Mouse (Mus musculus) Patski (cell line): ENCODE results near the gene Nucks1. TPM values are rescaled to one million over a fixed set of nuclear protein-coding genes. Genes with fewer than 3 reads are reported as not detected.

Source experiments
- ATAC-seq: fragments of 100-300 bp; one replicate; pipeline ENCODE4 v1.8.0; 2021
- CTCF ChIA-PET: fragments of 350-600 bp; sonication (Branson Sonifier 250); formaldehyde crosslinking; loops from one replicate; lab custom pipeline; 2022; ENCODE audit warnings: inconsistent platforms; lab: Charles Lee
- POLR2A ChIA-PET: fragments of 350-600 bp; sonication (Branson Sonifier 250); formaldehyde crosslinking; loops from one replicate; lab custom pipeline; 2022; ENCODE audit warnings: antibody characterized with exemption, inconsistent platforms; lab: Charles Lee
- DNase-seq: peaks from one replicate; pipeline ENCODE4 v3.0.0-alpha.2; 2011; ENCODE audit warnings: low read depth, low spot score
- H3K27me3 ChIP-seq: fragments of 371-371 bp; one replicate; pipeline ENCODE4 v1.5.1; 2021
- CTCF ChIP-seq: fragments of 100-300 bp; IDR thresholded peaks from one replicate; pipeline ENCODE4 v1.5.1; 2021
- in situ Hi-C: fragments of 300-500 bp; cut with MboI; formaldehyde crosslinking; loops from 3 replicates; pipeline ENCODE4 v1.11.1; 2018; ENCODE audit warnings: low pct_unique_long_range_greater_than_20kb, mixed read lengths
- polyA plus RNA-seq: library from polyadenylated mRNA; unstranded; gene quantifications from one replicate; pipeline ENCODE4 v1.2.3, GENCODE M21; 2021

Nucks1 gene
- polyA plus RNA-seq, 1 experiment from 2014 or later = 37.8 TPM

DNA sequence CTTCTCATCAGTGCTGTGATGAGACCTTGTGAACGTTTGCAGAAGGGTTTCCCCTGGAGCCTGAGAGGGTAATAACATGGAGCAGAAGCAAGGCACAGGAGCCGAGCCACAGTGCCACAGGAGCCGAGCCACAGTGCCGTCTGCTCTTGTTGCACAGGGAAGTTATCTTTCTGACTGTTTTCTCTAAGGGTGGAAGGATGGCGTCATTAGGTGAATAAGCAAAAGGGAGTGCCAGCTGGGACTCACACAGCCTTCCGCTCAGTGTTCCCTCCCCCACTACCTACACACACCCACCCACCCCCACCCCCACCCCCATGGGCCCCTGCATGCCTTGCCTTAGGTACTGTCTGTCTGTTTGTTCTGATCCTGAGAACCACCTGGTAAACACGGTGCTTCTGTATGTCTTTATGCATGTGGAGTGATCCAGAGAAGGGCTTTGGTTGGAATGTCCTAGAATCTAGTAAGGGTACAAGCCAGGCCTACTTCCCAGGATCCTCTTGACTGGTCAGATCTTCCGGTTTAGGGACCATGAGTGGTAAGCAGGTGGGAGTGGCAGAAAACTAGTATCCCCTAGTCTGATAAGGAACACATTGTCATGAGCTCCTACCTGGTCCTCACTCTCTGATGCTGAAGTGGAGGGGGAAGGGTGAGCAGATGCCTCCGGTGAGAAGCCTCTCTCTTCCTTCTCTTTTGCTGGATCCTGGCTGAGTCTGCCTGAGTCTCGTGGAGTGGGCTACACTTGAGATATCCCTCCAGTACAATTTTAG is 35.5 kb downstream of the Nucks1 start:
- ChIA-PET POLR2A (interaction anchor here (1.1 to 1.2 kb wide), 2 partner anchors 10 to 18 kb away, joined by 3 to 5 read pairs; no protein-coding TSS in a partner anchor), CTCF (interaction anchor here (0.9 kb wide), 1 partner anchor 11 kb away, joined by 3 read pairs; no protein-coding TSS in a partner anchor)
- in situ Hi-C loops = no loop called here
- DNase-seq = no peak
- peaks cover 11% of the 10 kb centered on the region for H3K27me3 ChIP-seq
- no peak for ATAC-seq
- no peak for TF ChIP-seq CTCF

GRCm38 (mm10) chr1:131946462-131947215 is 36.3 kb downstream of the Nucks1 start:
- ATAC-seq = no peak
- CTCF ChIA-PET = no interaction called here
- POLR2A ChIA-PET = interaction anchor here (1.2 kb wide), 1 partner anchor 9 kb away, joined by 5 read pairs; no protein-coding TSS in a partner anchor
- no peak for TF ChIP-seq CTCF
- in situ Hi-C loops = no loop called here
- DNase-seq = no peak
- H3K27me3 ChIP-seq = peaks cover 11% of the 10 kb centered on the region

DNA sequence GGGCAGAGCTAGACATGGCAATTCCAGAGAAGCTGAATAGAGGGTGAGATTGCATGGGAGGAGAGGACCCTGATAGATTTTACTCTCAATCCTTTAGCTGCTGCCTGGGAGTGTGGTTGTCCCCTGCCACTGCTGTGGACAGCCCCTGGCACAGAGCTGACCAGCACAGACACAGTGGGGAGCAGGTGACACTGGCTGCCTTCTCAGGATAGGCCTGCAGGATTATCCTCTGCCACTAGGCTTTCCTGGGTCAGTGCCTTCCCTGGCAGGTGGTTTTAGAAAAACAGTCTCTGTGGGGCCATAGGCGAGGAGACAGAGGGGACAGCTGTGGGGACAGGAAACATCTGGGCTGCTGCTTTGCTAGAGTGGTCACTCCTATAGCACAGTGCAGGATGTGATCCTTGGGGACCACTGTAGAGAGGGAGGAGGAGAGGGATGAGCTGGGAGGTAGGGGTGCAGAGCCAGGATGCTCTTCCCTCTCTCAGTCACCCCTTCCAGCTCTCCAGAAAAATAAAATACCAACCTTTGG is 37.7 kb downstream of the Nucks1 start:
- ChIA-PET CTCF (interaction anchor here (1.2 to 2.6 kb wide), 3 partner anchors 9 to 34 kb away, joined by 3 to 14 read pairs (median 5); no protein-coding TSS in a partner anchor), POLR2A (no interaction called here)
- ATAC-seq (no peak), DNase-seq (no peak)
- peaks cover 12% of the 10 kb centered on the region for H3K27me3 ChIP-seq
- TF ChIP-seq CTCF = no peak
- in situ Hi-C loops = no loop called here

DNA sequence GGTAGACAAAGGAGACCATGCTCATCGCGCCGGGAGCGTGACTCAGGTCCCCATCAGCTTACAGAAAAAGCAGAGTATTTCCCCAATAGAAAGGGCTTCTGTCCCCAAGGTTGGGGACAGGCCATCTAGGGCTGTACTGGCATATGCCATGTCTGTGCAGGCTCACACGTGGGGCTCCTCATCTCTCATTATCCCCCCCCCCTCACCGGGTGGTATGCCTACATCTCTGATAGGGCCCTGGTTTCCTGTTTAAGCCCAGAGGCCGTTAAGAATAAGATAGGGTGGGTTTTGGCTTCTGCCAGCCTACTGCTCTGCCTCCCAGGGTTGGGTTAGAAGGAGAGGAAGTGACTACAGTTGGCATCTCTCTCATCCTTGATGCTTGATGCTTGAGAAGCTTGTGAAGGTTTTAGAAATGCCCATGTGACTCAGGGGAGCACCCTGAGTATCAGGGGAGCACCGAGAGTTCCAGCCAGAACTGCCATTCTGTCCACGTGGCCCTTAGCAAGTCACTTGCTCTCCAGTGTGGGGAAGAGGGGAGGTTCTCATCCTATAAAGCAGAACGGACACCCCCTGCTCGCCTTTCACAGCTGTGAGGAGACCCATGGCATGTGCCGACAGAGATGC is 44.0 kb downstream of the Nucks1 start:
- POLR2A ChIA-PET = no interaction called here
- in situ Hi-C loops = no loop called here
- DNase-seq (no peak), ATAC-seq (no peak)
- TF ChIP-seq CTCF = no peak
- H3K27me3 ChIP-seq = peaks cover 33% of the 10 kb centered on the region
- CTCF ChIA-PET = interaction anchor here (1.1 to 1.2 kb wide), 2 partner anchors 14 to 15 kb away, joined by 3 read pairs; no protein-coding TSS in a partner anchor

- H3K27me3 ChIP-seq = peaks cover 36% of the 10 kb centered on the region
- POLR2A ChIA-PET = interaction anchor here (1.6 kb wide), 1 partner anchor 9 kb away, joined by 5 read pairs; no protein-coding TSS in a partner anchor
- DNase-seq = no peak
- in situ Hi-C loops = no loop called here
- CTCF ChIA-PET = interaction anchor here (1.2 to 1.4 kb wide), 2 partner anchors 16 to 27 kb away, joined by 3 to 4 read pairs; no protein-coding TSS in a partner anchor
- TF ChIP-seq CTCF = no peak
- ATAC-seq = no peak
Observed at GRCm38 (mm10) chr1:131955131-131955757, 44.9 kb downstream of the Nucks1 start.

DNA sequence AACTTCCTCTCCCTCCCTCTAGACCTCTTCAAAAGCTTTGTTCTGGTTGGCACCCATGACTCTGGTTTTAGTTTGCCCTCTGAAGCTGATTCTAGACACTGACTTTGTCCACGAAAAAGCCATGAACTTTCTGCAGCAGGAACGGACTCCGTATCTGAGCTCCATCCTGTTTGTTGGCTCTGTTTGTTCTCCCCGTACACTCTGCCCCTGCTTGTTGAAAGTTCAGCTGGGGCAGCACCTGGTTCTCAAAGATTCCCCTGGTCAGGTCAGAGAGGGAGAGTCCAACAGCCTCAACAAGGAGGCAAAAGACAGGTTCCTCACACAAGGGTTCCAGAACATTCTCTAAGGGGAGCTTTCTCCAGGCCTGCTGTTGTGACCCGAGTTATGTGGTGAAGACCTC is 47.1 kb downstream of the Nucks1 start:
- in situ Hi-C loops = no loop called here
- ATAC-seq (no peak), DNase-seq (no peak)
- H3K27me3 ChIP-seq = peaks cover 44% of the 10 kb centered on the region
- TF ChIP-seq CTCF = no peak
- CTCF ChIA-PET = interaction anchor here (1.3 kb wide), 1 partner anchor 9 kb away, joined by 5 read pairs; no protein-coding TSS in a partner anchor
- POLR2A ChIA-PET = no interaction called here

DNA sequence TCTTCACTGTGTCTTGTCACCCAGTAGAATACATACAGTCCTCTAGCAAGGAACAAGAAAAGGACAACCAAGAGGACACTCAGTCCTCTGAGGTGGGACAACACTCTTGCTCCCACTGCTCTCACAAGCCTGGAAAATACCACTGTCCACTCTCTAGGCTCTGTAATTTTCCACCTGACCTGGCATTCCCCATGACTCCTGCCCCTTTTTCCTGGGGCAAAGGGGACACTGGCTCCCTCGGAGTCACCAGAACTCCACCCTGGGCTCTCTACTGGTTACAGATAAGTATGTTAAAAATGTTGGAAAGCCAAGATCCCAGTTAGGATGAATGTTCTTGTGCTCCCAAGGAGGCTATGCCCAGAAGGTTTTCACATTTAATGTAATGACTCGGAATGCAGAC is 50.7 kb downstream of the Nucks1 start:
- ChIA-PET POLR2A (no interaction called here), CTCF (no interaction called here)
- no peak for TF ChIP-seq CTCF
- H3K27me3 ChIP-seq = peaks cover 42% of the 10 kb centered on the region
- ATAC-seq (no peak), DNase-seq (no peak)
- in situ Hi-C loops = no loop called here

GRCm38 (mm10) chr1:131962606-131963084 is 52.3 kb downstream of the Nucks1 start, which contains the start of gene Slc45a3:
Slc45a3 (plus strand) TSS chr1:131962967.
- no peak for TF ChIP-seq CTCF
- ChIA-PET CTCF (no interaction called here), POLR2A (interaction anchor here (0.6 kb wide), 2 partner anchors 94 to 291 kb away, joined by 3 to 8 read pairs; no protein-coding TSS in a partner anchor)
- in situ Hi-C loops = no loop called here
- DNase-seq = no peak
- peaks cover 39% of the 10 kb centered on the region for H3K27me3 ChIP-seq
- ATAC-seq = peak; percentile 33
